Mouse (Mus musculus) gastrocnemius, postnatal 4 days (tissue): ENCODE results near the gene Ptpn11. TPM values are rescaled to one million over a fixed set of nuclear protein-coding genes. Genes with fewer than 3 reads are reported as not detected.

Experiments
- DNase-seq, 2 experiments: peaks; one replicate each; pipeline ENCODE4 v3.0.0; 2021 to 2022; ENCODE audit warnings: low spot score in 2 of 2, mixed read lengths in 2 of 2
- total RNA-seq, 2 experiments: library from RNA; stranded (reverse); gene quantifications; 2 replicates each; pipeline ENCODE4 v1.2.3; 2021

The Ptpn11 gene
- total RNA-seq, 2 experiments from 2014 or later: 82.3 to 85.0 TPM

DNA sequence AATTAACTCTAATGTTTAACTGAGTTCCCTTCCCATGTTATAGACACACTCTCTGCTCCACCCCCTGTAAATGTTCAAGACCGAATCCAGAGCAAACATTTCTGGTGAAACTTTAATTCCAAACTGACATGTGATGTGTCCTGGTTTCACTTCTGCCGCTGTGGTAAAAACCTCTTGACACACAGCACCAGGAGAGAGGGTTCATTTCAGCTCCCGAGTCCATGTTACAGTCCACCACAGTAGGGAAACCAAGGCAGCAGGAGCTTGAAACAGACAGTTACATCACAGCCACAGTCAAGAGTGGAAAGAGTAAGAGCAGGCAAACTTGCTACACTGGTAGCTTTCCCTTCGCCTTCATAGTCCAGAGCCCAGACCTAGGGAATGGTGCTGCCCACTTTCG lies 94.5 kb downstream of the Ptpn11 start:
- DNase-seq: no peak

DNA sequence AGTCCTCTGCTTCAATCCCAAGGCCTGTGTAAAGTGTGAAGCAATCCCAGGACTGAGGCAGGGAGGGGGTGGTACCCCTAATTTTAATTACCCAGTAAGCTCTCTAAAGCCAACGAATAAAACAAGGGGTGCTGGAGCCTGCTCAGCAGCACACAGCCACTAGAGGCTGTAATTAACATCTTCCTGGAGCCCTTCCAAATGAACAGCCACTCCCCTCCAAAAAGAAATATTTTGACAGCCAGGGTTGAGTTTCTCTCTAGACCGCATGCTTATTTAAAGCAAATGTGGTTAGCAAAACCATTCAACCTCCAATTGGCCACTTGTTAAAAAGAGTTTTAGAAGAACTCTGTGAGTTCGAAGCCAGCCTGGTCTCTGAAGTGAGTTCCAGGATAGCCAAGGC lies 97.9 kb downstream of the Ptpn11 start:
- no peak for DNase-seq

DNA sequence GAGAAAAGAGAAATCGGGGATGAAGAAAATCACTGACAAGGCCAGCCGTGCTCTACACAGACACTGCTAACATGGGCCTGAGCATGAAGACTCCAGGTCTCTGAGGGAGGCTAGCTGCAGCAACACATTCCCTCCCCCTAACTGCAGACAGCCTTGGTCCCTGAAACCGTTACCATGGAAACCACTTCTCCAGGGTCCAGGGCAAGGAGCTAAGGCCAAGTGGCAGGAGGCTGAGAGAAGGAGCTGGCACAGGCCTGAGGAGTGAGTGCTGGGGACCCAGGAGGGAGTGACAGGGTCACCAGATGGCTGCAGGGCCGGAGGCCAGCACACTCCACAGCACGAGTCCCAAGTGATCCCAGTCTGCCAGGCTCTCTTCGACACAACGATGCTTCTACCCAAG lies 101.5 kb downstream of the Ptpn11 start:
- DNase-seq: no peak

DNA sequence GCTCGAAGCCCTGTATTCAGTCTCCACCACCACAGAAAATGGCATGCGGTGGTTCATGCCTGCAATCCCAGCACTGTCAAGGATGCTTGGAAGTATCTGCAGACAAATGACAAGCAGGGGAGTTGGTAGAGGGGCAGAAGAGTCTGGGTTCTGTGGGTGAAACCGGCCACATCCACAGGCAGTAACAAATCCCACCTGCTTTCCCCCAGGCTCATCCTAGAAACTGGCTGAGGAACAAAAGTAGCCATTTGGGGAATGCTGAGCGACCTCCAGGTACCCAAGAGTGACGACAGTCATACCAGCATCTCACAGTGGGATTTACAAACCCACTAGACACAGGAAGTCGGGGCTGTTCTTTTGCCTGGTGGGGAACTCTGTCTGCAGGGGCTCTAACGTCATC lies 103.5 kb downstream of the Ptpn11 start:
- DNase-seq: no peak

GRCm38 (mm10) chr5:121082605-121083004 lies 108.6 kb downstream of the Ptpn11 start:
- DNase-seq: no peak

GRCm38 (mm10) chr5:121081754-121082153 lies 109.4 kb downstream of the Ptpn11 start:
- no peak for DNase-seq

Other genes starting within 250 kb of the Ptpn11 start
- under 1 TPM in 1 of 2 experiments, not detected in 1; 0.27 TPM for gene Rph3a, start 181.3 kb downstream of the Ptpn11 start, total RNA-seq
- 100 to 1,000 TPM; 868 to 943 TPM for gene Rpl6, start 13.1 kb upstream of the Ptpn11 start, total RNA-seq
- 10 to 100 TPM; 17.3 to 20.3 TPM for gene Hectd4, start 28.8 kb upstream of the Ptpn11 start, total RNA-seq
- gene Trafd1, start 194.2 kb upstream of the Ptpn11 start, total RNA-seq: 10 to 100 TPM; 74.7 to 87.6 TPM
- 10 to 100 TPM; 22.3 to 23.8 TPM for gene Naa25, start 206.5 kb upstream of the Ptpn11 start, total RNA-seq